Mouse (Mus musculus) retina, postnatal 7 days (tissue): ENCODE data around the gene Fam219b.
A peak's percentile ranks its signal among the peaks of the same experiment; 100 is the strongest.

Experiments used
- DNase-seq: peaks from one replicate; pipeline ENCODE4 v3.0.0-alpha.2; 2012; ENCODE audit warnings: low read depth, low spot score

The Fam219b gene

GRCm38 (mm10) chr9:57562896-57563372 lies 25.6 kb downstream of the Fam219b start:
- no peak for DNase-seq

GRCm38 (mm10) chr9:57564609-57565008 lies 27.3 kb downstream of the Fam219b start:
- no peak for DNase-seq

GRCm38 (mm10) chr9:57565741-57566221 lies 28.5 kb downstream of the Fam219b start:
- DNase-seq = no peak

- no peak for DNase-seq
Observed at GRCm38 (mm10) chr9:57566846-57567245, 29.5 kb downstream of the Fam219b start.

GRCm38 (mm10) chr9:57568500-57568899 lies 31.2 kb downstream of the Fam219b start:
- DNase-seq = no peak

GRCm38 (mm10) chr9:57574397-57574796 lies 37.1 kb downstream of the Fam219b start:
- no peak for DNase-seq

- no peak for DNase-seq
Observed at GRCm38 (mm10) chr9:57575577-57575976, 38.2 kb downstream of the Fam219b start.

- DNase-seq = no peak
Observed at GRCm38 (mm10) chr9:57577144-57577849, 40.0 kb downstream of the Fam219b start.

GRCm38 (mm10) chr9:57584991-57585390 lies 47.7 kb downstream of the Fam219b start:
- DNase-seq = no peak

- DNase-seq = peak; percentile 60
Observed at GRCm38 (mm10) chr9:57589224-57590126, 52.1 kb downstream of the Fam219b start, which contains the start of gene Ulk3. TSS of gene Ulk3 (plus strand) at chr9:57589452.

GRCm38 (mm10) chr9:57590726-57591125 lies 53.4 kb downstream of the Fam219b start:
- no peak for DNase-seq
